Mouse (Mus musculus) ovary, postnatal 14 days (tissue): ENCODE measurements around the gene Alg12.

Experiments
- DNase-seq: peaks from one replicate; pipeline ENCODE4 v3.0.0; 2022; ENCODE audit warnings: low spot score

Alg12 gene

DNA sequence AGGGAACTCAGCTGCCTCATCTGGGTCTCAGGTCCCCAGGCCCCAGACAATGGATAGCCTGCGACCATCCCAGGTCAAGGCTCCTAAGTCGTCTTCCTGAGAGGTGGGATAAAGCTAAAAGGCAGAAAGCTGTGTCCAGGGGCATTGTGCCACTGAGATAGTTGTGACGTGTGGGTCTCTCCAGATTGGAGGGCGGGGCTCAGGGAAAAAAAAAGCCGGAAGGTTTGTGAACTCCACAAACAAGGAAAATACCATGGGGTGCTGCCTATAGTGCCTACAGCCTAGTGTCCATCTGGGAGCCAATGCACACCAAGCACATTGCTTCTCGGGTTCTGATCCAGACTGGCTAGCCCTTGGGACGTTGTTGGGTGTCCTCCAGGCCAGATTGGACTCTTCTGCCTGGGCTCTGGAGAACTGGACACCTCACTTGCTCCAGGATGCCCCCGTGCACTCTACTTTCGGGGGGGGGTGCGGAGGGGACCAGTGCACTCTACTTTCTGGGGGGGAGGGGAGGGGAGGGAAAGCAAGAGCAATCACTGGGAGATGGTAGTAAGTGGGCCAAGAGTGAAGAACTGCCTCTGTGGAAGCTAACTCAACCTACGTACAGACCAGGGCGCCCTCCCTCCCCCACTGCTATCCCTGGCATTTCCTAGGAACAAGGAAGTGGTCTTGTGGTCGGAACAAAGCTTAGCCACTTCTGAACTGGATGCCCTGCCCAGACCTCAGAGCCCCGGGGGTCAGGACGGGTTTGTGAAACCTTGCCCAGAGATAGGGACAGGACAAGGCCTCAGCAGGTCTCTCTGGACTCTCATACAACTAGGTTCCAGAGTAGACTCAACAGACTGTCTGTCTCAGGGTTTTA, 36.1 kb upstream of the Alg12 start:
- no peak for DNase-seq

DNA sequence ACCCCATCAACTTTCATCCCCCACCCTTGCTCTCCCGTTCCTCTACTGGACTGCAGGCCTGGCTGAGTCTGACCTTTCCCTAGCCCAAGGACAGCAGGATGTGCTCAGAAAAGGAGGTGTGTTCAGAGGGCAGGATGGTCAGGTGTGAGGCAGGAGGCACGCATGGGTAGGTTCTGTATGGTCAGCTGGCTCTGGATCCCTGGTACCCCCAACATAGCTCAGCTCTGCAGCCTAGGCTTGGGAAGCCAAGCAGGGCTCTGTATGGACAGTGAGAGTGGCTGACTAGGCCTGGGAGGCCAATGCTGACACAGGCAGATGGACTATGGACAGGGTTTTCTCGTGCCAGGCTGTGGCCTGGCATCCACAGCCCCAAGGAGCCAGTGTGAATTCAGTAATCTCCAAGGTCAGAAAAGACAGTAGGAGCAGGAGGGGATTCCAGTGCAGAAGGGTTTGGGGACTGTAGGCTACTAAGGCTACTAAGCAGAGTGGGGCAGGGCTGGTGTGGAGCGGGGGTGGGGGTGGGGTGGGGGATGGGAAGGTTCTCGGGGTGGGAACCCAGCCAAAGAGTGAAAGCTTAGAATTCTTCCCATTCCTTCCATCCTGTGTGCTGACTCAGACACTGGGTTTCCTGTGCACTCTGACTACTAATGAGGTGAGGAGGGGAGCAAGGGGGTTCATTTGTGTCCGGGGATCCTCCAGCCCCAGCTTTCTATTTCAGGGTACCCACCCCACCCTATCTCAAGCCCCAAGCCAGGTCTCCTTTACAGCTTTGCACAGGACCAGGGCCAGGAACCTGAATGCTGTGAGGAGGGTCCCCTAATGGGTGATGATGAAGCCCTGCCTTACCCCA, 35.2 kb upstream of the Alg12 start:
- DNase-seq: no peak

DNA sequence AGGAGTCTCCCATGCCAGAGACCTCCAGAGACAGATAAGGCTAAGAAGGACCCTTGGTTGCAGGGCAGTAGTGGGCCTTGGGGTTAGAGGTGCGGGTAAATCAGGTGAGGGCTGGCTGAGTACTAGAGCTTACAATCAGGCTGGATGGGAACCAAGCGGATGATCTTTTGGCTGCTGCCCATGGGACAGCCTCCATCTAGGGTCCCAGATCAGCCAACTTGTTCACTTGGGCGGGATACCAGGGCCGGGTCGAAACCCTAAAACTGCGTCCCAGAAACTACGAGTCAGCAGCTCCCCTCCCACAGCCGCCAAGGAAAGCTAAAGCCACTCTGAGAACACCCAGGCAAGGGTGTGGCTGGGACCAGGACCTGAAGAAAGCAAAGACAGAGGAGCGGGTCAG, 34.0 kb upstream of the Alg12 start:
- DNase-seq: no peak

DNA sequence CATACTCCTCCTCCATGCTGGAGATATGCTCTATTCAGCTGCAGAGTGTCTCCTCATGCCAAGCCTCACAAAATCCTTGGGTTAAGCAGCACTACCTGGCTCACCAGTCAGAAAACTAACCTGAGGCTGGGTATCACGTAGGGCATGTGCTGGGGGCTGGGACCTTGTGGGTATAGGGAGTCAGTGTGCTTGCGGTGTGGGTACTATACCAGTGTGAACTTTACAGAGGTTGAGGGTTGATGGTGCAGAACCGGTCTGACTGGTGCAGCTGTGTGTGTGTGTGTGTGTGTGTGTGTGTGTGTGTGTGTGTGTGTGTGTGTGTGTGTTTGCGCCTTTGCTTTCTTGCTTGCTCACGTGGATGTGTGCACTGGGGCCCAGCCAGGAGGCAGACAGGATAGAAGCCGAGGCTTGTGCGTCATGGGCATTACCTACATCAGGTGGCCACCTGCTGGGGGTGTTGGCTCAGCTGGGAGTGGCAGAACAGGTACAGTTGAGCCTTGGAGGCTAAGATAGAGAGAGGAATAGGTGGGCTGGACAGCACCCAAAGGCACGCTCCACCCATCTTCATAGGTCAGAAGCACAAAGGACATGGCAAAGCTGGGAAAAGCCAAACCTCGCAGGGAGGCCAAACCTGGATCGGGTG, 32.5 kb upstream of the Alg12 start:
- no peak for DNase-seq

DNA sequence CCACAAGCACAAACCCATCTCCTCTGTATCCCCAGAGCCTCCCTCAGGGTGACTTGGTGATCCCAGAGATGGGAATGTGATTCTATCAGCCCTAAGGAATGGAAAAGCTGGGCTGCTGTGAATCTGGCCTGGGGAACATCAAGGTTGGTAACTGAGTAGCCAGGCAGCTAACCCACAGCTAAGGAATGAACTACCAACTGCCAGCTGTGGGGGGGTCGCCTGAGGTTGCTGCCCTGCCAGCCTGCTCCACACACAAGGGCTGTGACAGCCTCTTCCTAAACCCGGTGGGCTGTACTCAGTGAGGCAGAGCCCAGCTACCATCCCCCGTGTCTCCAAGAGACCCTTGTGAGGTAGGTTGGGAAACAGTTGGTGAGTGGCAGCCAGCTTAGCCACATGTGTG, 32.0 kb upstream of the Alg12 start:
- DNase-seq: no peak

DNA sequence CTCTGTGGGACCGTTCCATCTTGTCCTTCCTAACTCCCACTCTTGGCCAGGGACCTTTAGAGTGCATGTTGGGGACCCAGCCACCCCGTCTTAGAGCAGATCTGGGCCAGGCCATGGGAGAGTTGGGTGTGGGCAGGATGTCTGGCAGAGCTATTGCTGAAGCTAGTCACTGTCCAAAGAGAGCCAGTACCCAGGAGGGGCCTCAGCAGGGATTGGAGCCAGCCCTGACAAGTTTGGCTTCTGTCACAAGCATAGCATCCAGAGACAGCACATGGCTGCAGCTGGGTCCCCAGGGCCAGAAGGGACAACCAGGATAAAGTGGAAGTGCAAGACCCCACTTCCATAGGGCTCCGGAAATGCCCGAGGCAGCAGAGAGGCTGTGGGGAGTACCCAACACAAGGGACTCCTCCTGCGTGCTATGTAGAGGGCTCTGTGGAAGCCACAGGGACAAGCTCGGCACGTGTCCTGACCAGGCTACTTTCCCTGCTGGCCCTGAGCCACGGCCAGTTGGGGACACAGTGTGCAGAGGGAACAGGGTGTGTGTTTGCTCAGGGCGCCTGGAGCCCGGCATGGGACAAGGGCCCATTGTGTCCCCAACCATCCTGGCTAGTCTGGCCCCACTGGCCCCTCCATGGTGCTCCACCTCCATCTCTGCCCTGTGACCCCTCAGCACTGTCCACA, 31.2 kb upstream of the Alg12 start:
- no peak for DNase-seq

DNA sequence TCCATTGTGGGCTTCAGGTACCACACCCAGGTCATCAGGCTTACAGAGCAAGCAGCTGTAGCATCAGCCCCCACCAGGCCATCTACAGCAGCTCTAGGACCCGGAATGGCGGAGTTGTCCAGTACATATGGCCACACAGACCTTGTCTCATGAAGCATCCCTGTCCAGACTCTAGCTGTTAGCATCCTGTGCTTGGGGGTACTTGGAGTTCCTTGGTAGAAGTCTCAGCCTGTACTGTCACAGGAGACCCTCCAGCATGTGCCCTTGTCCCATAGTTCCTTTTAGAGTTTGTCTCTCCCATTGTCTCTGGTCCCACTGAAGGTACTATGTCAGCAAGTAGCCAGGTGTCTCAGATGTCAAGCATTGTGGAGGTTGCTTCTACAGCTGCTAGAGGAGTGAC, 30.5 kb upstream of the Alg12 start:
- DNase-seq: no peak

DNA sequence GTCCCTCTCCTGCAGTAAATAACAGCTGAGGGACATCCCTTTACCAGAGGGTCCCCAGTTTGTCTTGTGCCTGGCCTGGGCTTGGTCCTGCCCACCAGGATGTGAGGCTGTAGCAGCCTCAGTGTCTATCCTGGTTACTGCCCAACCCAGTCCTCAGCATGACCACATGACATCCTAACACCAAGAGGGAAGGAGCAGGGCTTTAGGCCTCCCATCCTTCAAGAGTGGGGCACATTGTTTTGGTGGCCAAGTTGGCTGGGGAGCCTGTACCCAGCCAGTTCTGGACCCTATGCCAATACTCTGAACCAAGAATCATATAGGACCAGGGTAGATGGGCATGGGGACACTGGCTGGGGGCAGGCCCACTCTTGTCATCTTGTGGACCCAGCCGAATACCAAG, 29.5 kb upstream of the Alg12 start:
- no peak for DNase-seq

DNA sequence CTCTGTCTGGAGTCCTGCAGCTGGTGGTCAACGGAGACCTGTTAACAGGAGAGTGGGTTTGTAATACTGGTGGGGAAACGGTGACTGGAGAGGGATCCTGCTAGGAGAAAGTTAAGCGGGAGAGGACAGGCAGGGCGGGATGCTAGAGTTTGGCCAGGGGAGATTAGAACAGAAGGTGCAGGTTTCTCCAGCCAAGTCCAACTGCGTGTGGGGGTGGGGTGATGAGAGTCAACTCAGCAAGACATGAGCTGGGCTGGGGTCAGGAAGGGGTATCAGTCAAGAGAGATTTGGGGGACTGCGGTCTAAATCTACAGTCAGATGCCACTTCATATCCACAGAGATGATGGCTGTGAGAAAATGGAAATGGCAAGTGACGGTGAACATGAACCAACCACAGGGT, 25.8 kb upstream of the Alg12 start:
- DNase-seq: no peak

DNA sequence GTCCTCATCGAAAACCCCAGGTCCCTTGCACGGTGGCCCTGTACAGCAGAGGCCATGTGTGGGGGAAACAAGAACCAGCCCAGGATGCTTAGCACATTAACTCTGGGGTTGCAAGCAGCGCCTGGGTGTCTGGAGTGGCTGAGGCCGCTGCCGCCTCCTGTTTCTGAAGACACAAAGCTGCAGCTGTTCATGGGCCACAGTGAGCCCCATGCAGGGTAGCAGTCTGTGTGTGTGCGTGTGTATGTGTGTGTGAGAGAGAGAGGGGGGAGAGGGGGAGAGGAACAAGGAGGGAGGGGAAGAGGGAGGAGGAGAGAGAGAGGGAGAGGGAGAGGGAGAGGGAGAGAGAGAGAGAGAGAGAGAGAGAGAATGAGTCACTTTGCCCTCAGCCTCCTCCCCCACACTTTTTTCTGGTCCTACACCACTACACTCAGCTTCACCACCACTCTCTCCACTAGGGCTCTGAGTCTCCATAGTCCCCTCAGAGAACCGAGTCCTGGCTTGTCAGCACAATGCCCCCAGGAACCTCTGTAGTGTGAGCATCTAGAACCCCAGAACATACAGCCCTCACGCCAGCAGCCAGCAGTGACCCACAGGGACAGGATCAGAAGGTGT, 24.5 kb upstream of the Alg12 start:
- no peak for DNase-seq

DNA sequence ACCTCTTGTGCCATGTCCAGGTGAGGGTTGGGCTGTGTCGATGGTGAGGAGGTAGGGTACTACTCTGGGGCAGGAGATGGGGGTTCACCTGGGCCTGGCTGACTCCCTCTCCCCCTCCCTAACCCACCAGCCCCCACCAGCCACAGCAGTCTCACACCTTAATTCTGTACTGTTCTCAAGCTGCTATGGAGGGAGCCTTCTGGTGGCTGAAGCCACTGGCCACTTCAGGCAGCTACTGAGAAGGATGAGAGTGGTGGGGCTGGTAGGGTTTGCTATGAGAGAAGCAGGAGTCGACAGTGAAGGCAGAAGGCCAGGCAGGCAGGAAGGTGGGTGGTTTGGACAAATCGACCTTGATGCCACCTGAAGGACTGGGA, 23.2 kb upstream of the Alg12 start:
- no peak for DNase-seq

DNA sequence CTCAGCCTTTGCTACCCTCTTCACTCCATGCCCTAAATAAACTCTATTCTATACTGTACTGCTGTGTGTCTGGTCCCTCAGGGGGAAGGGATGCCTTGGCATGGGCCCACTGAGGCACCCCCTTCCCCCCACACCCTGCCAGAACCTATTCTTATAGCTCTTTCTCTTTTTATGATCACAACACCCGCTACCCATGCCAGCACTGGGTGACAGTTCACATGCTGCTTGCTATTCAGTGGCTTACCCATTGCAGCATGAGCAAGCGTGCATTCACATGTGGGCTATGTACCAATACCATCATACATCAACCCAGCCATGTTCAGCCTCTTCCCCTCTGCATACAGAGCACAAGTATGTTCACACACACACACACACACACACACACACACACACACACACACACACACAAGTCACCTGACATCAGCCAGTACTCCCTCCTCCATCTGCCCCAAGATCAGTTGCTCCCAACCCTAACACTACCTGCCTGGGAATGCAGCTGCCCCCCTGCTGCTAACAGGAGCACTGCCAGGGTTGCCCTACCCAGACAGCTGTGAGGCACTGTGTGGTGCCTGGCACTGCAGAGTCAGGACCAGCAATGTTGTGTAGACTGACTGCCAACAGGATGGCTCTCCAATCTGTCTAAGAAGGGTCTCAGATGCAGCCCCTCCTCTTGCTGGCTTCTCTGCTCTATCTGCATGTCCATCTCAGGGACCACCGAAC, 22.6 kb upstream of the Alg12 start:
- DNase-seq: no peak

DNA sequence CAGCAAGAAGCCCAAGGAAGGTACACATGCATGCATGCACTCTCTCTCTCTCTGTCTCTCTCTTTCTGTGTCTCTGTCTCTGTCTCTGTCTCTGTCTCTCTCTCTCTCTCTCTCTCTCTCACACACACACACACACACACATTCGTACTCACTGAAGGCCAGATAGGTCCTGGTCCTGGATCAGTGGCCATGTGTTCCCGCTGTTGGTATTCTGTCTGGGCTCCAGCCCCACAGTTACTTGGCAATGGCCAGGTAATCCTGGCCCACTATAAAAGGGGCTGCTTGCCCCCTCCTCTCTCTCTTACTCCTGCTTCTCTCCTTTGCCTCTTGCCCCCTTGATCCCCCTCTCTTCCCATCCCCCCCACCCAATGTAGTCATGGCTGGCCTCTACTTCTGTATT, 22.0 kb upstream of the Alg12 start:
- no peak for DNase-seq

DNA sequence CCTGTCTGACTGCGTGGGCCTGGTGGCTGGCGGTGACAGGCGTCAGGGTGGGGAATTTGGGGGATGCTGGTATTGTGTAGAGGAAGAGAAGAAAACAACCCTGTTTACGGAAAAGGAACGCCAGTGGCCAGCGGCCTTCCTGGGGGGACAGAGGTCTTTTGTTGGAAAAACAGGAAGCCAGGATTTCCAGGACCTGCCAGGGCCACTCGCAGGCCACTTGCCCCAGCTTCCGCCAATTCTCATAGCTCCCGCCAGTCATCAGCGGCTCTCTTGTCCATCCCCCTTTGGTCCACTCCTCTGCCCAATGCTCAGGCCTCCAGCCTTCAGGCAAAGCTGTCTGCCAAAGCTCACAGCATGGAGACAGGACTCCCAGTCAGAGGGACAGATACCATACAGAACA, 21.0 kb upstream of the Alg12 start:
- no peak for DNase-seq

DNA sequence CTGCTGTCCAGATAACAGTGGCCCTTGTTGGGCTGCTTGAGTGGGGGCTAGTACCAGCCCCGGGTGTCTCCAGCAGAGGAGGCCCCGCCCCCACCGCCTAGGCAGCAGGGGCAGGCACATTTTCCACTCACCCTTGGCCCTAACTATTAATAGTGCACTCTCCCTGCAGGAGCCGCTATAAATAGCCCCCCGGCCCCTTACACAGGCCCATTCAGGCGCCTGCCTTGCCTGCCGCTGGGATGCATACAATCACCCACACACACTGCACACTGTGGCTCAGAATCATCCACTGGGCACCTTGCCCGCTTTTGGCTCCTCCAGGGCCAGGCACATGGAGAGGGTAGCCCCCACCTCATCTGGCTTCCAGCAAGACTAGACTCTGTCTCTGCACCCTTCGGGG, 20.2 kb upstream of the Alg12 start:
- no peak for DNase-seq

DNA sequence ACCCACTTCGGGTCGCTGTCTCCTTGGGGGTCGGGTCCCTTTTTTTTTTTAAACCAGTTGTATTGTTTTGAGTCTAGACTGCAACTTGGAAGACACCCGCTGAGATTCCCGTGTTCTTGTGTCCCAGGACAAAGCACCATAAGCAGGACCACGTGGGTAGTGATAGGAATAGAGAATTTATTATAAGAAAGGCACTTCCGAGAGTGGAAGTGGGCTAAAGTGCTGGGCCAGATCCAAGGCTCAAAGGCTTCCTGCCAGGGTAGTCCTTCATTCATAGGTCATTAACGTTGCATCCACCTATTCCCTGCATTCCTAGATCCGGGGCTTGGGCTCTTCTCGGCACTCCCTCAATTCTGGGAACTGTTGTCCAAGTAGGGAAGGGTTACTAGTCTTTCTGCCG, 18.9 kb upstream of the Alg12 start:
- DNase-seq: no peak

DNA sequence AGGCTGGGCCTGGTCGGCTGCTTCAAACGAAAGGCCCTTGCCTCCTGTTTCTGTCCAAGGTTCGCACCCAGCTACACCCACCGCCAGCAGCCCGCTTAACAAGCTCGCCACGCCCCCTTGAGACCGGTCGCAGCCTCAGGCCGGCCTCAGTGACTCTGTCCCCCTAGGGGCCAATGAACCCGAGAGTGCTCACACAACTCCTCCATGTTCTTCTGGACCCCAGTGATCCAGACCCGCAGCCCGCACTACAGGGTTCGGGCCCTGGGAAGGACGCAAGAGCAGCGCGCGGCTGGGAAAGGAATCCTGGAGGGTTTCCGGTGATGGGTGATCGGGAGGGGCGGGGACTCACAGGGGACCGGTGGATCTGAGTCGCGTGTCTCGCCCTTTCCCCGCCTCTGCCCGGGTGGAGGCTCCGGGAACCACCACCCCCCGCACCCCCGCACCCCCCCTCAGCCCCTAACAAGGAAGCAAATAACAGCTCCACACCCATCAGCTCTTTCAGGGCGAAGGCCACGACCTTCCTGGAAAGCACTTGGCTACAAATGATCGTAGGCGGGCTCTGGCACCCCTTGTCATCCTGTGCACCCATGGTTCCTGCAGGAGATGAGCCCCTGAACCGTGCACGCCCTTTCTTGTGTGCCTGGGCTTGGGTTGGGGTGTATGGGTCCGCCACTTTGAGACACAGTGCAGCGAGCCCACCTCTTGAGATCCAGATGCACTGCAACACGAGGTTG, 18.2 kb upstream of the Alg12 start:
- DNase-seq: no peak

DNA sequence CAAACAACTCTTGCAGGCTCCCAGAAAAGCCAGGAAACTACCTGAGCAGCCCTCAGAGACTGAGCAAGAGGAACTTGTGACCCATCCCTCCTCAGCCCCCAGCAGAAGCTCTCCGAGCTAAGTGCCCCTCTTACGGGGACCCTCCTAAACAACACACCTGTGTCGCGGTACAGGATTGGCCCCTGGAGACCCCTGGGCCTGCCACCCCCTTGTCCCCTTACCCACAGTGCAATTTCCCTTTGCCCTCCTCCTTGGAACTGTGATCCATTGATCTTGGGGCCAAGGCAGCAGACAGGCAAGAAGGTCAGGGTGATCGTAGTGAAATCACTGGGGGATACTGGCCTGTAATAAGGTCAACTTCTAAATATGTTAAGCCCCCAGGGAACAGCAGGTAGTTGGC, 17.5 kb upstream of the Alg12 start:
- no peak for DNase-seq

DNA sequence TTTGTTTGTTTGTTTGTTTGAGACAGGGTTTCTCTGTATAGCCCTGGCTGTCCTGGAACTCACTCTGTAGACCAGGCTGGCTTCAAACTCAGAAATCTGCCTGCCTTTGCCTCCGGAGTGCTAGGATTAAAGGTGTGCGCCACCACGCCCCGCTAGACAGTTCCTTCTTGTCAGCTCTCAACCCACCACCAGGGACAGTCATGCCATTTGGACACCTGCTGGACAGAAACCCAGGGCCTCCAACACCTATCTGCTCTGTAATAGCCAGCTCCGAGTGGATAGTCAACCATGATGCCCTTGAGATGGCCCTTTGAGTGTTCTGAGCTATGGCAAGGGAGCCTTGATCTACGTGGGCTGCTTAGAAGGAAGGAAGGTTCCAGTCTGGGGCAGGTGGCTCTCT, 16.9 kb upstream of the Alg12 start:
- DNase-seq: no peak

DNA sequence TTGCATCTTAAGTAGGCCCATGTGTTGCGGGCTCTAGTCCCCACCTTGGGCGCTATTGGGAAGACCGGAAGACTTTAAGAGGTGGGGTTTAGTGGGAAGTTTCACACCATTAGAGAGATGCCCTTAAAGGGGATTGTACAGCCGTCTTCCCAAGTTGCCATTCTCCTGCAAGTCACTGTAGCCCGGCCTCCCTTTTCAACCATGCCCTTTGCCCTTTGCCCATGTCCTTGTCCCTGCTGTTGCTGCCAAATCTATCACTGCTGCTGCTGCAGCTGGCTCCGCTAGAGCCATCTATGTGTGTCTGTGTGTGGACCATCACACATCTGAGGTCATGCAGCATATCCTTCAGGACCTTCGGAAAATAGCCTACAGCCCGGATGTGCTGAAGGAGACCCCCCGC, 13.4 kb upstream of the Alg12 start:
- no peak for DNase-seq

DNA sequence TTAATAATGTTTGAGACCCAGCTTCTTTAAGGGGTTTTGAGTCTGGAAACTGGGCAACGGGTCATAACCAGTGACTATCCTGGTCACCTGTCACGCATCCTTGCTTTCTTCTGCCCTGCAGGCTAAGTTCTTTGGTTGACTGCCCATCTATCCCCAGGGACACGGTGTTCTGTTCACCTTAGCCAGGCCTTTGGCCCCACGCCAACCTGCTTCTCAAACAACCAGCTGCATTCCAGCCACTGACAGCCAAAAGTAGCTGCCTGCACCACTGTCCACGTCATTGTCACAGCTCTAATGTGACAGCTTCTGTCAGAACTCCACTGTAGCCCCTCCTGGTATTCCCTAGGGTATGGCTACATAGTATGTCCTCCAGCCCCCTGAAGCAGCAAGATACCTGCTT, 12.4 kb upstream of the Alg12 start:
- no peak for DNase-seq
